Mouse (Mus musculus) large intestine, adult 2 months (tissue): Measurements from ENCODE around the gene Vmn2r41. TPM values are rescaled to one million over a fixed set of nuclear protein-coding genes. Genes with fewer than 3 reads are reported as not detected.
"Not testable (repeated sequence)": the region's sequence is repeated elsewhere in the genome, so short reads cannot be mapped to it uniquely, and the experiment has no call there.

Source experiments
- DNase-seq: peaks from one replicate; pipeline ENCODE4 v3.0.0-alpha.2; 2012; ENCODE audit warnings: low read depth, low spot score
- WGBS: fragments of 180-500 bp; shearing (Covaris S2); methylation state at CpG from one replicate; pipeline ENCODE4 v1.1.7; 2018; 5-methylcytosine and 5-hydroxymethylcytosine counted together
- polyA plus RNA-seq: library from polyadenylated mRNA; depleted of rRNA; stranded (reverse); fragments of >200 nt; gene quantifications from 2 replicates; pipeline ENCODE4 v1.2.3, GENCODE M21; 2012; rRNA removed

The Vmn2r41 gene
- polyA plus RNA-seq: not detected in 2 replicates

GRCm38 (mm10) chr7:8161554-8161953 is at the start of gene Vmn2r41:
Gene Vmn2r41, minus strand, starts transcription at chr7:8161654.
- WGBS: no CpG with 5 or more reads among the region's 1 CpGs
- not testable (repeated sequence) for DNase-seq

- DNase-seq: not testable (repeated sequence)
- no CpG with 5 or more reads among the region's 2 CpGs for WGBS
Observed at GRCm38 (mm10) chr7:8200220-8200619, 38.8 kb upstream of the Vmn2r41 start, which contains the start of gene Vmn2r42. Gene Vmn2r42, minus strand, starts transcription at chr7:8200320.

- 39% methylated on average over 11 of the region's 15 CpGs for WGBS
Observed at GRCm38 (mm10) chr7:8092871-8093270, 68.6 kb downstream of the Vmn2r41 start.

More at GRCm38 (mm10) chr7:8092871-8093270, 68.6 kb downstream of the Vmn2r41 start:
- not testable (repeated sequence) for DNase-seq

Other genes with a start within 250 kb of the Vmn2r41 start
- gene Vmn2r42, start 38.7 kb upstream of the Vmn2r41 start, polyA plus RNA-seq: not detected in 2 replicates
- not detected in 2 replicates for gene Vmn2r43, start 98.9 kb upstream of the Vmn2r41 start, polyA plus RNA-seq
- gene Vmn2r44, start 221.7 kb upstream of the Vmn2r41 start, polyA plus RNA-seq: not detected in 2 replicates